Comparison of ENCODE assay signal across 7 mouse cellular contexts in the genomic region with DNA sequence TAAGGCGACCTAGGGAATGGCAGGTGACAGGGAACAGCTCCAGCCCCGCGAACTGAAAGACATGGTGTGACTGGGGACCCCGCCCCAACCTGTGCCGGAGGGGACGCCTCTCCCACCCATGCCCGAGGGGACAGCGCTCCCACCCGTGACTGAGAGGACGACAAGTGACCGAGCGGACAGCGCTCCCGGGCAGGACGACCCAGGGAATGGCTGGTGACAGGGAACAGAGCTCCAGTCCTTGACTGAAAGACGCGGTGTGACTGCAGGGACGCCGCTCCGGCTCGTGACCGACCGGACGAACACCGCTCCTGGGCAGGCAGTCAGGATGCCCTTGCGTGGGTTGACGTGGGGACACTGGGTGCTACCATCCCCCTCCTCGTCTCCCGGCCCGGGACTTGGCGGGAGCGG. TPM values are rescaled to one million over a fixed set of nuclear protein-coding genes. Genes with fewer than 3 reads are reported as not detected.
DNase-seq lines count a peak whose midpoint lies in the region; ATAC-seq lines count a peak whose summit lies in the region.

No protein-coding gene starts in this region.

- peaks cover 11% of the 10 kb centered on the region for H3K4me1 ChIP-seq in hindbrain, embryonic 16.5 days (ENCODE audit: control insufficient read depth, insufficient read depth, low read depth, low read length)

- peak overlapping the region; percentile 88 for H3K9ac ChIP-seq in hindbrain, embryonic 16.5 days (ENCODE audit: low read depth, low read length)

- H3K27ac ChIP-seq in hindbrain, embryonic 16.5 days (ENCODE audit: low read depth, low read length): peak overlapping the region; percentile 97

- H3K27me3 ChIP-seq in hindbrain, embryonic 16.5 days (replicated peaks; ENCODE audit: control insufficient read depth, insufficient read depth, low read length): no peaks in the 10 kb centered on the region

- 1% methylated on average over 27 of the region's 32 CpGs for WGBS in hindbrain, embryonic 16.5 days

- 0 out of 2 replicates have a peak, but pooled peaks cover 2% of the 10 kb centered on the region for H3K36me3 ChIP-seq in hindbrain, embryonic 16.5 days (ENCODE audit: control insufficient read depth, insufficient read depth, low read length)

- peak overlapping the region; percentile 82 for H3K4me2 ChIP-seq in hindbrain, embryonic 16.5 days (ENCODE audit: low read length)

- peak; percentile 45 for DNase-seq in adipocyte (ENCODE audit: low spot score)
- peak; percentile 46 for DNase-seq in gastrocnemius, postnatal 10 days
- peak; percentile 31 to 38 for DNase-seq in left cerebral cortex, adult 8-10 months (ENCODE audit: low spot score in 2 of 2)
- DNase-seq in lung, postnatal 36 days: peak; percentile 30
- peak; percentile 31 for DNase-seq in right cerebral cortex, postnatal 14 days

- no peaks in the 10 kb centered on the region for H3K9me3 ChIP-seq in hindbrain, embryonic 16.5 days (ENCODE audit: control insufficient read depth, low read length)

- peak overlapping the region; percentile 83 for H3K4me3 ChIP-seq in hindbrain, embryonic 16.5 days (ENCODE audit: low read length)

- ATAC-seq in common myeloid progenitor, adult 5-6 weeks (replicated peaks; ENCODE audit: low read depth, poor library complexity, severe bottlenecking): 0 out of 2 replicates have a peak, but pooled peaks have one; percentile 2
- no peak for ATAC-seq in hindbrain, embryonic 16.5 days

RNA-seq across cellular contexts. Expression of a gene that starts 1.6 kb away (rescaled TPM):
- total RNA-seq in common myeloid progenitor, adult 5-6 weeks (2017): 113 TPM in 2 replicates
- 100 to 1,000 TPM; 206 to 242 TPM for total RNA-seq in gastrocnemius, postnatal 10 days (2021)
- polyA plus RNA-seq in hindbrain, embryonic 16.5 days (2015; fragmentation: Nextera tagmentation; extraction: Ambion mirVana): 389 and 473 TPM in 2 replicates
- 100 to 1,000 TPM; 161 to 190 (median 175) TPM for total RNA-seq in left cerebral cortex, adult 8-10 months (2022)

RNA-seq across cellular contexts. Expression of a gene that starts 26.6 kb away (rescaled TPM):
- total RNA-seq in common myeloid progenitor, adult 5-6 weeks (2017): 20.8 and 32.2 TPM in 2 replicates
- 10 to 100 TPM; 16.0 to 21.0 TPM for total RNA-seq in gastrocnemius, postnatal 10 days (2021)
- 172 and 184 TPM in 2 replicates for polyA plus RNA-seq in hindbrain, embryonic 16.5 days (2015; fragmentation: Nextera tagmentation; extraction: Ambion mirVana)
- 10 to 100 TPM; 56.4 to 58.4 (median 57.0) TPM for total RNA-seq in left cerebral cortex, adult 8-10 months (2022)

RNA-seq across cellular contexts. Expression of a gene that starts 48.4 kb away (rescaled TPM):
- not detected in 2 replicates for total RNA-seq in common myeloid progenitor, adult 5-6 weeks (2017)
- total RNA-seq in gastrocnemius, postnatal 10 days (2021): not detected
- not detected in 2 replicates for polyA plus RNA-seq in hindbrain, embryonic 16.5 days (2015; fragmentation: Nextera tagmentation; extraction: Ambion mirVana)
- total RNA-seq in left cerebral cortex, adult 8-10 months (2022): under 1 TPM; 0.56 to 0.91 (median 0.76) TPM

RNA-seq across cellular contexts. Expression of a gene that starts 53.0 kb away (rescaled TPM):
- 0.32 and 0.34 TPM in 2 replicates for total RNA-seq in common myeloid progenitor, adult 5-6 weeks (2017)
- under 1 TPM in 1 of 2 experiments, not detected in 1; 0.27 TPM for total RNA-seq in gastrocnemius, postnatal 10 days (2021)
- polyA plus RNA-seq in hindbrain, embryonic 16.5 days (2015; fragmentation: Nextera tagmentation; extraction: Ambion mirVana): 16.4 and 16.9 TPM in 2 replicates
- total RNA-seq in left cerebral cortex, adult 8-10 months (2022): 10 to 100 TPM; 26.4 to 28.5 (median 27.1) TPM
